Mouse (Mus musculus): ENCODE results near the gene Supt3. TPM values are rescaled to one million over a fixed set of nuclear protein-coding genes. Genes with fewer than 3 reads are reported as not detected.

The Supt3 gene
- polyA plus RNA-seq, 2 experiments = 10.5 to 21.3 TPM

DNA sequence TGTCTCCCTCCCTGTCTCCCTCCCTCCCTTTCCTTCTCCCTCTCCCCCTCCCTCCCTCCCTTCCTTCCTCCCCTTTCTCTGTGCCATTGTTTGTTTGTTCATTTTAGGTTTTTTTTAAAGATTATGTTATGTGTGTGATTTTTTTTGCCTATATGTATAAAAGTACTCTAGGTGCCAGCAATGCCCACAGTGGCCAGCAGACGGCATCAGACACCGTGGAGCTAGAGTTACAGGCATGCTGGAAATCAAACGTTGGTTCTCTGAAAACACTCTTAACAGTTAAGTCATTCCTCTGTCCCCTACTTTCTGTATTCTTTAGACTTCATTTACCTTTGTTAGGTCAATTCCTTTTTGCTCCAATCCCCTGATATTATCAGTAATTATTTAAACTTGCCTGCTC is 33.2 kb upstream of the Supt3 start:
- H3K27me3 ChIP-seq (ENCODE audit: control insufficient read depth, insufficient read depth, low read length) = peaks cover 28% of the 10 kb centered on the region
- H3K9me3 ChIP-seq (ENCODE audit: control insufficient read depth, low read length) = no peaks in the 10 kb centered on the region
- H3K36me3 ChIP-seq (ENCODE audit: control insufficient read depth, insufficient read depth, low read length) = no peaks in the 10 kb centered on the region
- no peak overlapping the region for H3K9ac ChIP-seq (ENCODE audit: low read depth, low read length, severe bottlenecking)
- no peak overlapping the region for H3K27ac ChIP-seq (replicated peaks; ENCODE audit: low read depth, low read length)
- H3K4me3 ChIP-seq (replicated peaks; ENCODE audit: low read length) = no peak overlapping the region
- DNase-seq (ENCODE audit: low spot score) = no peak
- ATAC-seq (ENCODE audit: low FRiP score, low read depth) = no peak
- no peak for TF ChIP-seq POLR2A (IDR thresholded peaks at IDR 0.05; ENCODE audit: borderline replicate concordance, extremely low read depth, insufficient read depth, insufficient read length)
- H3K4me2 ChIP-seq (replicated peaks; ENCODE audit: low read depth, low read length, severe bottlenecking) = no peak overlapping the region
- 0 out of 2 replicates have a peak, but pooled peaks cover 2% of the 10 kb centered on the region for H3K4me1 ChIP-seq (ENCODE audit: control insufficient read depth, insufficient read depth, low read length)
- 47% methylated on average over 3 of the region's 3 CpGs for whole genome bisulfite sequencing

DNA sequence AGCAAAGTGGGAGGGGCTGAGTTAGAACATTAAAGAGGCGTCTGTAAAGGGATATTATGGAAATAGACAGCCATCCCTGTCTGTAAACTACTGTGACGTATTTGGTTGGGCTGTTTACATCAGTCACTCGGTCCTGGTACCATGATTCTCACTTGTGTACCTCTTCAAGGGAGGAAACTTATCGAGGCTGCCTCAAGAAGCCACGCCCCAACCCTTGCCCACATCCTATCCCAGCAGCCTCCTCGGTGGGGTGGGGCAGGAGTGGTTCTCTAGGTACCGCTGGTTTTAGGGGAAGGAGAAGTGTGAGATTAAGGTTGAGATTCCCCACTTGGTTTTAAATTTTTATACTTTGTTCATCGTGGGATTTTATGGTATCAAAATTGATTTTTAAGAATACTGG is 31.6 kb upstream of the Supt3 start:
- no peak overlapping the region for H3K9ac ChIP-seq (ENCODE audit: low read depth, low read length, severe bottlenecking)
- no peak overlapping the region for H3K4me2 ChIP-seq (replicated peaks; ENCODE audit: low read depth, low read length, severe bottlenecking)
- TF ChIP-seq POLR2A (IDR thresholded peaks at IDR 0.05; ENCODE audit: borderline replicate concordance, extremely low read depth, insufficient read depth, insufficient read length) = no peak
- H3K4me3 ChIP-seq (replicated peaks; ENCODE audit: low read length) = no peak overlapping the region
- H3K27ac ChIP-seq (replicated peaks; ENCODE audit: low read depth, low read length) = no peak overlapping the region
- DNase-seq (ENCODE audit: low spot score) (no peak), ATAC-seq (ENCODE audit: low FRiP score, low read depth) (no peak)
- no peaks in the 10 kb centered on the region for H3K36me3 ChIP-seq (ENCODE audit: control insufficient read depth, insufficient read depth, low read length)
- 89% methylated on average over 8 of the region's 8 CpGs for WGBS
- H3K9me3 ChIP-seq (ENCODE audit: control insufficient read depth, low read length) = no peaks in the 10 kb centered on the region
- peaks cover 14% of the 10 kb centered on the region for H3K27me3 ChIP-seq (ENCODE audit: control insufficient read depth, insufficient read depth, low read length)
- H3K4me1 ChIP-seq (ENCODE audit: control insufficient read depth, insufficient read depth, low read length) = no peaks in the 10 kb centered on the region

DNA sequence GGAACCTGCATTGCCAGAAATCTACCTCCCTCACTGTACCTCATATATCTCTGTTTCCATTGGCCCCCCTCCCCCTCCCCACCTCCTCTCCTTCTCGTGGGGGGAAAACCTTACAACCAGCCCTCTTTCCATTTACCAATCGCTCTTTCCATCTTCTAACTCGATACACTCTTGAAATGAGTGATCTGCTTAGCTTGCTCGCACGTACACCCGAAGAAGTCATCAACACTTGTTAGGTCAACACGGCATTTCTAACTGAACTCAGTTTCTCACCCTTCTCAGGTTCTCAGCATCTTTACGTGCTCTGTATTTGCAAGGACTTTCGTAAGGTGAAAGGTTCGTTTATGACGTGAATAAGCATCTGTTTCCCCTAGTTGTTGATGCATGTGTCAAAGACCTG is 10.6 kb upstream of the Supt3 start:
- Histone ChIP-seq H3K27ac (replicated peaks; ENCODE audit: low read depth, low read length) (no peak overlapping the region), H3K4me2 (replicated peaks; ENCODE audit: low read depth, low read length, severe bottlenecking) (no peak overlapping the region), H3K4me3 (replicated peaks; ENCODE audit: low read length) (no peak overlapping the region), H3K36me3 (ENCODE audit: control insufficient read depth, insufficient read depth, low read length) (no peaks in the 10 kb centered on the region), H3K4me1 (ENCODE audit: control insufficient read depth, insufficient read depth, low read length) (peaks cover 6% of the 10 kb centered on the region), H3K27me3 (ENCODE audit: control insufficient read depth, insufficient read depth, low read length) (no peaks in the 10 kb centered on the region), H3K9ac (ENCODE audit: low read depth, low read length, severe bottlenecking) (no peak overlapping the region), H3K9me3 (ENCODE audit: control insufficient read depth, low read length) (no peaks in the 10 kb centered on the region)
- TF ChIP-seq POLR2A (IDR thresholded peaks at IDR 0.05; ENCODE audit: borderline replicate concordance, extremely low read depth, insufficient read depth, insufficient read length) = no peak
- DNase-seq (ENCODE audit: low spot score) = no peak
- ATAC-seq (ENCODE audit: low FRiP score, low read depth) = no peak
- WGBS = 71% methylated on average over 11 of the region's 11 CpGs

DNA sequence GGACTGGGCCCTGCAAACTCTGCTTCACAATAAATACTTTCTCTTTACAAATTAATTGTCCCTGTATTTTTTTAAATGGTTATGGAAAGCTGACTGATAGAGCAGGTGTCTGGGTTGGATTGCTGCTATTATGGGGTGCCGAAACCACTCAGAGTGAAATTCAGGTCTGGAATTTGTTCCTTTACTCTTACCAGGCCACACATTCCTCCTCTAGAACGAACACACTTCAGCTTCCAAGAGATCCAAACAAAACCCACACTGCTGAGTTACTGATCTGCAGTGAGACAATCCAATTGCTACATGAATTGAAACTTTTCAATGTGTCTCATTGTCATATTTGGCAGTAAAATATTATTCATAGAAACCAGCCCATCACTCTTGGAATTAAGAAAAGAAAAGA is 10.0 kb upstream of the Supt3 start:
- H3K9ac ChIP-seq (ENCODE audit: low read depth, low read length, severe bottlenecking) = no peak overlapping the region
- H3K36me3 ChIP-seq (ENCODE audit: control insufficient read depth, insufficient read depth, low read length) = no peaks in the 10 kb centered on the region
- no peak overlapping the region for H3K4me3 ChIP-seq (replicated peaks; ENCODE audit: low read length)
- H3K27me3 ChIP-seq (ENCODE audit: control insufficient read depth, insufficient read depth, low read length) = no peaks in the 10 kb centered on the region
- TF ChIP-seq POLR2A (IDR thresholded peaks at IDR 0.05; ENCODE audit: borderline replicate concordance, extremely low read depth, insufficient read depth, insufficient read length) = no peak
- no peak overlapping the region for H3K27ac ChIP-seq (replicated peaks; ENCODE audit: low read depth, low read length)
- H3K9me3 ChIP-seq (ENCODE audit: control insufficient read depth, low read length) = no peaks in the 10 kb centered on the region
- DNase-seq (ENCODE audit: low spot score) (no peak), ATAC-seq (ENCODE audit: low FRiP score, low read depth) (no peak)
- 59% methylated on average over 2 of the region's 2 CpGs for WGBS
- H3K4me1 ChIP-seq (ENCODE audit: control insufficient read depth, insufficient read depth, low read length) = peaks cover 6% of the 10 kb centered on the region
- no peak overlapping the region for H3K4me2 ChIP-seq (replicated peaks; ENCODE audit: low read depth, low read length, severe bottlenecking)

DNA sequence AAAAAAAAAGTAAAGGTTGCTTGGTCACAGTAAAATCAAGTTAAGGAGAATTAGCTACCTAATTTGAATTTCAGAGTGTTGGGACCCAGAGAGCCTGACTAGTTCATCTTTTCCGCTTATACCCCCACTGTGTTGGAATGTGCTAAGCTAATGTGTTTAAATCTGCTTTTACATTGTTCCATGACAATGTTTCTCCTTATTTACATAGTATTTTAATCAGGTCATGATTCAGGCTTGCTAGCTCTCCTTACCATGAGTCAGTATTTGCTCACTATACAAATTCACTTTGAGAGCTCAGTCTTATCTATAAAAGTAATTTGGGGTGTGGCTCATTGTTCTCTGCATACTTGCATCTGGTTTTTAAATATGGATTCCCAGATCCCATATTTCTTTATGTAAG is 9.6 kb upstream of the Supt3 start:
- no peak overlapping the region for H3K27ac ChIP-seq (replicated peaks; ENCODE audit: low read depth, low read length)
- H3K9ac ChIP-seq (ENCODE audit: low read depth, low read length, severe bottlenecking) = no peak overlapping the region
- TF ChIP-seq POLR2A (IDR thresholded peaks at IDR 0.05; ENCODE audit: borderline replicate concordance, extremely low read depth, insufficient read depth, insufficient read length) = no peak
- H3K36me3 ChIP-seq (ENCODE audit: control insufficient read depth, insufficient read depth, low read length) = no peaks in the 10 kb centered on the region
- H3K4me2 ChIP-seq (replicated peaks; ENCODE audit: low read depth, low read length, severe bottlenecking) = no peak overlapping the region
- H3K9me3 ChIP-seq (ENCODE audit: control insufficient read depth, low read length) = no peaks in the 10 kb centered on the region
- no peak overlapping the region for H3K4me3 ChIP-seq (replicated peaks; ENCODE audit: low read length)
- peaks cover 6% of the 10 kb centered on the region for H3K4me1 ChIP-seq (ENCODE audit: control insufficient read depth, insufficient read depth, low read length)
- DNase-seq (ENCODE audit: low spot score) (no peak), ATAC-seq (ENCODE audit: low FRiP score, low read depth) (no peak)
- 97% methylated on average over 1 of the region's 1 CpGs for WGBS
- H3K27me3 ChIP-seq (ENCODE audit: control insufficient read depth, insufficient read depth, low read length) = no peaks in the 10 kb centered on the region

DNA sequence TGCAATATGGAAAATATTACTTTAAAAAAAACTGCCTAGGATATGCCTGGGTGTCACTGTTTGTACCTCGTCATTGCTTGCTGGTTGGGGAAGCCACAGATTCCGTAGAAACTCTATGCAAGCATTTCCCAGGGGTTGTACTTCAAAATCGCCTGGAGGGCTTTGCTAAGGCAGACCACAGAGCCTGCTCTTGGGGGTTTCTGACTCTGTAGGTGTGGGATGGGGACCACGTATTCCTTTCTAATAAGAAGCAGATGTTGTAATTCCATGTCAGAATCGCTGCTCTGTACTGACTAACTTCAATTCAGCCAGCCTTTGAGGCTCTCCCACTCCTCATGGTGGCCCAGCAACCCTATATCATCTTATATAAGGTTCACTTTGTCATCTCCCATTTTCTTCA is 8.4 kb upstream of the Supt3 start:
- no peak for TF ChIP-seq POLR2A (IDR thresholded peaks at IDR 0.05; ENCODE audit: borderline replicate concordance, extremely low read depth, insufficient read depth, insufficient read length)
- Histone ChIP-seq H3K27ac (replicated peaks; ENCODE audit: low read depth, low read length) (0 out of 2 replicates have a peak overlapping the region, but pooled peaks have one; percentile 28), H3K27me3 (ENCODE audit: control insufficient read depth, insufficient read depth, low read length) (no peaks in the 10 kb centered on the region), H3K36me3 (ENCODE audit: control insufficient read depth, insufficient read depth, low read length) (no peaks in the 10 kb centered on the region), H3K4me2 (replicated peaks; ENCODE audit: low read depth, low read length, severe bottlenecking) (no peak overlapping the region), H3K9ac (ENCODE audit: low read depth, low read length, severe bottlenecking) (no peak overlapping the region), H3K4me3 (replicated peaks; ENCODE audit: low read length) (no peak overlapping the region), H3K9me3 (ENCODE audit: control insufficient read depth, low read length) (no peaks in the 10 kb centered on the region), H3K4me1 (ENCODE audit: control insufficient read depth, insufficient read depth, low read length) (peaks cover 6% of the 10 kb centered on the region)
- DNase-seq (ENCODE audit: low spot score) (peak; percentile 26), ATAC-seq (ENCODE audit: low FRiP score, low read depth) (peak; percentile 44; the same call in 1 of the 2 replicates)
- 12% methylated on average over 5 of the region's 5 CpGs for WGBS
